Mouse (Mus musculus): Measurements from ENCODE around the gene Usp28.

The Usp28 gene

GRCm38 (mm10) chr9:49021289-49021688 lies 36.1 kb downstream of the Usp28 start:
- in situ Hi-C loops (cut with MboI; ENCODE audit: low sequenced_read_pairs), result no loop called here

DNA sequence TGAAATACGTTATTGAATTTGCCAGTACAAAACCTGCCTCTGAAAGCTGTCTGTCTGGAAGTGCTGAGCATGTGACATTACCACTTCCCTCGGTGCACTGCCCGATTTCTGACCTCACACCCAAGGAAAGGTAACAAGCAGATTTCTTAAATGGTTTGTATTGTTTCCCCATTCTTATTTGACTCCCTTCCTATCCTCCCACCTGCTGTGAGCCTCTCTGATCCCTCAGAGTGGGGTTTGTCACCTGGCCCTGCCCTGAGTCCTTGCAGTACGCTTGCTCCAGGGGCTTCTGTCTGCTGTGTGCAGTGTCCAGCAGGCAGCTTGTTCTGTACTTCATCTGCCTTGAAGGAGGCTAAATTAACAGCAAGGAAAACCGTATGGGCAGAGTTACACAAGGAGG lies 38.8 kb downstream of the Usp28 start:
- in situ Hi-C loops (cut with MboI; ENCODE audit: low sequenced_read_pairs), result no loop called here

DNA sequence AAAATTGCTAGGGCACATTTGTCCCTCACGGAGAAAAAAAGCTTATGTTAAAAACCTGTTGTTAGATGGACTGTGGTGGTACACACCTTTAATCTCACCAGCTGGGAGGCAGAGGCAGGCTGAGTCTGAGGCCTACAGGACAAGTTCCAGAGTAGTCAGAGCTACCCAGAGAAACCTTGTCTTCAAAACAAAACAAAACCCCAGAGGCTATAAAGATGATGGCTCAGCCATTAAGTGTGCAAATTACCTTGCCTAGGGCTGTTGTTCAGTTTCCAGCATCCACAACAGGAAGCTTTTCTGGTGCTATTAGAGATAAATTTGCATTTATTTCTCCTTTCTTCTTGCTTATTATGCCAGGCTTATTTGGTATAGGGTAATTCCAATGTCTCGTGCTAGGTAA lies 39.4 kb downstream of the Usp28 start:
- in situ Hi-C loops (cut with MboI; ENCODE audit: low sequenced_read_pairs), result no loop called here

- in situ Hi-C loops (cut with MboI; ENCODE audit: low sequenced_read_pairs), result no loop called here
These were observed 49.6 kb downstream of the Usp28 start for GRCm38 (mm10) chr9:49034764-49035163.

GRCm38 (mm10) chr9:49050901-49051300 lies 65.7 kb downstream of the Usp28 start:
- in situ Hi-C loops (cut with MboI; ENCODE audit: low sequenced_read_pairs), result no loop called here

GRCm38 (mm10) chr9:49051349-49051748 lies 66.2 kb downstream of the Usp28 start:
- in situ Hi-C loops (cut with MboI; ENCODE audit: low sequenced_read_pairs), result no loop called here

GRCm38 (mm10) chr9:49054028-49054427 lies 68.9 kb downstream of the Usp28 start:
- in situ Hi-C loops (cut with MboI; ENCODE audit: low sequenced_read_pairs), result no loop called here

DNA sequence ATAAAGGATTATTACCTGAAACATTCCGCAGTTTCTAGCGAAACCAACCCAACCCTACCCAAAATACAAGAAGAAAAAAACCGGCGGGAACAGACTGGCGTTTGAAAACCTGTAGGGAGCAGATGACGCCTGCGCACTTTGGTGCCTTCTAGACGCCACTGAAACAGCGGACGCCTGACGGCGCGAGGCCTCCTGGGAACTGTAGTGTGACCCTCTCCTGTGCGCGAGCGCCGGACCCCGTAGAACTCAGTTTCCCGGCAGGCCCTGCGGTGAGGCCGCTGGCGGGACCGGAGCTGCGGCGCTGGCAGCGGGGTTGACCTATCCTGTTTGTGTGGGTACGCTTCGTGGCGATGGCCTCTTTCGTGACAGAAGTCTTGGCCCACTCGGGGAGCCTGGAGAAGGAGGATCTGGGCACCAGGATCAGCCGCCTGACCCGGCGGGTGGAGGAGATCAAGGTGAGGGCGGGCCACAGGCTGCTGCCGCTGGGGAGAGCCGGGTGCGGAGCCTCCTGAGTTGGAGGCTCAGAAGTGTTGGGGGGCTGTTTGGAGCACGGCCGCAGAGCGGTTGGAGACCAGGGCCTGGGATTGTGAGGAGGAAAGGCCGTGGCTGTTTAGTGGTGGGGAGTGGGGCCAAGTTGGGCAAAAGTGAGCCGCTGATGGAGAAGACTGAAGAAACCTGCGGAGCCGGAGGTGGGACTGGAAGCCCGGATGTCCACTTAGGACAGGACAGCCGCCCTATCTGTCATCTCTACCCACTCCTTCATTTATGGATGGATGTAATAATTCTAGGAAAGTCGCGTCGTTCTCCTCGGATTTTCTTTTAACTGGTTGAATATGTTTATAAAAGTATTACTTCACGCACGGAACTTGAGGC lies 70.4 kb downstream of the Usp28 start, which contains the start of gene Zw10:
TSS of gene Zw10 (plus strand) at position 281 of the 873 bp plus-strand sequence.
- in situ Hi-C loops (cut with MboI; ENCODE audit: low sequenced_read_pairs), result no loop called here

GRCm38 (mm10) chr9:49076847-49077246 lies 91.7 kb downstream of the Usp28 start:
- in situ Hi-C loops (cut with MboI; ENCODE audit: low sequenced_read_pairs), result no loop called here

- in situ Hi-C loops (cut with MboI; ENCODE audit: low sequenced_read_pairs), result no loop called here
These were observed 95.9 kb downstream of the Usp28 start, which contains the start of gene Tmprss5 for GRCm38 (mm10) chr9:49081107-49081506. Gene Tmprss5, plus strand, starts transcription at chr9:49081260.

GRCm38 (mm10) chr9:49081561-49081960 lies 96.4 kb downstream of the Usp28 start:
- in situ Hi-C loops (cut with MboI; ENCODE audit: low sequenced_read_pairs), result no loop called here

DNA sequence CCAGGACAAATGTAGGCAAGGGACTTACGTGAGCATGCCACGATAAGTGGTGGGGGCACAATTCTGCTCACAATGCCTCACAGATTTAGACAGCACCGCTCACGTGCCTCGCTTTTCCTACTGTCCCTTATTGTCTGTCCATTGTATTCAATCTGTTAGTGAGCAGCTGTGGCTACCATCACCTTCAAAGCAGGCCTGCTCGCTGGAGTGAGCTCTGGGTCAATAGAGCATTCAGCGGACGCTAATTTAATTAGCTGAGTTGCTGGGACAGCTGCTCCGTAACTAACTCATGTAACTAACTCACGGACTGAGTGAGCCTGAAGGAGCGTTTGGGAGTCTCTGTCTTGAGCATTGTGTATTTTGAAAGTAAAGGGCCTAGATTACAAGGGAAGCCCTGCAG lies 102.1 kb downstream of the Usp28 start:
- in situ Hi-C loops (cut with MboI; ENCODE audit: low sequenced_read_pairs), result loop anchor here (5.0 kb wide), 1 partner anchor 395 kb away; no protein-coding TSS in a partner anchor
